Comparison of ENCODE assay signal across 10 mouse cellular contexts in the genomic region with DNA sequence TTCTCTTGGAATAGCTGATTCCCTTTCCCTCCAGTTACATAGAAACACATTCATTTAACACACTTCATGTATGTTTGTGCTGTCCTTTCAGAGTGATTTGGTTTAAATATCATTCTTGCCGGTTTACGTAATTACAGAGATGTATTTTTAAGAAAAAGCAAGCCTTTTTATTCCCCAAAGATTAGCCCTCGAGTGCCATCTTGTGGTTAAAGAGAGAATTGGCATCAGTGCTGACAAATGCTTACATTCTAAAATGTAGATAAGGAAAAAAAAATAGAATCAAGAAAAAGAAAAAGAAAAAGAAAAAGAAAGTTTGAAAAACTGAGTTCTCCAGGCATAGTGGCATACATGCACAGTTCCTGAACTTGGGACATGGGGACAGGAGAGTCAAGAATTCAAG. TPM values are rescaled to one million over a fixed set of nuclear protein-coding genes. Genes with fewer than 3 reads are reported as not detected.
DNase-seq lines count a peak whose midpoint lies in the region; TF ChIP-seq lines count a peak whose summit lies in the region.
"Had no signal": no experiment of that assay in that cellular context is flagged by ENCODE, and none has a peak within 500 bp of the region (broad histone marks: within the 10 kb centered on the region; RNA-seq: fewer than 3 reads in every experiment).

No protein-coding gene starts in this region.

- H3K4me3 ChIP-seq in thymus, adult 2 months (ENCODE audit: control insufficient read depth, insufficient read depth, low read length) = no peak overlapping the region
- H3K4me3 ChIP-seq: neural tube, embryonic 12.5 days had no signal

- no peak for TF ChIP-seq CTCF in thymus, adult 2 months (IDR thresholded peaks at IDR 0.05; ENCODE audit: borderline replicate concordance, control insufficient read depth, extremely low read depth, insufficient read depth, low read length, poor library complexity)

- H3K4me1 ChIP-seq in thymus, adult 2 months (replicated peaks; ENCODE audit: control insufficient read depth, insufficient read depth, low read length) = no peaks in the 10 kb centered on the region
- H3K4me1 ChIP-seq: neural tube, embryonic 12.5 days had no signal

- TF ChIP-seq POLR2A in thymus, adult 2 months (IDR thresholded peaks at IDR 0.05; ENCODE audit: control insufficient read depth, extremely low read depth, insufficient read depth, low read length, poor library complexity) = no peak

- no peaks in the 10 kb centered on the region for H3K27me3 ChIP-seq in thymus, adult 2 months (ENCODE audit: control insufficient read depth, insufficient read depth, low read length)
- H3K27me3 ChIP-seq: neural tube, embryonic 12.5 days had no signal

- 6% methylated on average over 3 of the region's 3 CpGs for WGBS in thymus, adult 2 months

- intact Hi-C loops in heart, postnatal 25 days (cut with DNase I) = loop anchor here (5.0 to 10.0 kb wide), 5 partner anchors 131 to 596 kb away; no protein-coding TSS in a partner anchor

- H3K27ac ChIP-seq in thymus, adult 2 months (ENCODE audit: control insufficient read depth, insufficient read depth, low read length) = no peak overlapping the region
- H3K27ac ChIP-seq: neural tube, embryonic 12.5 days had no signal

- no peaks in the 10 kb centered on the region for H3K36me3 ChIP-seq in thymus, adult 2 months (ENCODE audit: control insufficient read depth, insufficient read depth, low read length)
- H3K36me3 ChIP-seq: neural tube, embryonic 12.5 days had no signal

- peak; percentile 42 to 72 for DNase-seq in heart, adult 18-20 months
- no peak for DNase-seq in heart, postnatal 25 days (ENCODE audit: low spot score)
- peak; percentile 4 for DNase-seq in thymus, adult 2 months
- no peak for DNase-seq in thymus, postnatal 36 days
- peak; percentile 7 to 45 for DNase-seq in cerebellum, postnatal 36 days
- DNase-seq in kidney, postnatal 36 days = peak; percentile 39 to 42
- DNase-seq in naive thymus-derived CD4-positive, alpha-beta T cell, adult 2 months (ENCODE audit: low read depth) = peak; percentile 30
- no peak for DNase-seq in T-cell, adult 2 months (ENCODE audit: low spot score)

RNA-seq across cellular contexts. Expression of gene Ube2u, which starts 59.2 kb away (rescaled TPM):
- total RNA-seq in heart, adult 18-20 months (2021) = not detected
- not detected for total RNA-seq in heart, postnatal 25 days (2021)
- not detected in 2 replicates for polyA plus RNA-seq in thymus, adult 2 months (2012; rRNA removed)
- total RNA-seq: hematopoietic stem cell, adult 5-6 weeks had no signal

Comparison
In these comparisons a context has a peak if more than half of its experiments do, and no peak if none do; other contexts are left out.
1. DNase-seq: peak in heart, adult 18-20 months (2 of 2), thymus, adult 2 months (single experiment), cerebellum, postnatal 36 days (2 of 2), kidney, postnatal 36 days (2 of 2) and naive thymus-derived CD4-positive, alpha-beta T cell, adult 2 months (single experiment); none in heart, postnatal 25 days (single experiment), thymus, postnatal 36 days (0 of 2) and T-cell, adult 2 months (single experiment).